Mouse (Mus musculus) megakaryocyte-erythroid progenitor cell, adult 5-6 weeks (primary cell): ENCODE results near the gene Ctsk. TPM values are rescaled to one million over a fixed set of nuclear protein-coding genes. Genes with fewer than 3 reads are reported as not detected.
"Not testable (repeated sequence)": the region's sequence is repeated elsewhere in the genome, so short reads cannot be mapped to it uniquely, and the experiment has no call there.

Experiments used
- ATAC-seq: replicated peaks from 2 replicates; pipeline ENCODE4 v1.8.0; 2016; ENCODE audit warnings: mild to moderate bottlenecking, inconsistent platforms; ENCODE audit not compliant: severe bottlenecking, poor library complexity, low FRiP score, low TSS enrichment
- total RNA-seq, 2 experiments: library from RNA; stranded (forward) in 1 of 2; stranded (reverse) in 1 of 2; fragments of 200-1000, 215-1000 nt in 1 of 2; fragments of >200 nt in 1 of 2; fragmentation: Nextera tagmentation in 1 of 2; gene quantifications; 2 replicates each; pipeline ENCODE4 v1.2.3; 2014 to 2017

Gene Ctsk
- total RNA-seq, 2 experiments from 2014 or later, result not detected

- no peak for ATAC-seq
These were observed 21.0 kb downstream of the Ctsk start for GRCm38 (mm10) chr3:95520100-95520499.

- no peak for ATAC-seq
These were observed 22.1 kb downstream of the Ctsk start for GRCm38 (mm10) chr3:95521168-95521567.

GRCm38 (mm10) chr3:95523662-95524061 lies 24.6 kb downstream of the Ctsk start:
- ATAC-seq, result no peak

- no peak for ATAC-seq
These were observed 25.6 kb downstream of the Ctsk start for GRCm38 (mm10) chr3:95524673-95525072.

GRCm38 (mm10) chr3:95526111-95526510 lies 27.1 kb downstream of the Ctsk start:
- ATAC-seq, result no peak

GRCm38 (mm10) chr3:95526622-95527211 lies 27.7 kb downstream of the Ctsk start, which contains the start of gene Ctss:
Gene Ctss, plus strand, starts transcription at chr3:95526786.
- ATAC-seq, result no peak

- no peak for ATAC-seq
These were observed 30.8 kb downstream of the Ctsk start for GRCm38 (mm10) chr3:95529814-95530213.

GRCm38 (mm10) chr3:95531025-95531424 lies 32.0 kb downstream of the Ctsk start:
- ATAC-seq, result 0 out of 2 replicates have a peak, but pooled peaks have one; percentile 47

- no peak for ATAC-seq
These were observed 34.3 kb downstream of the Ctsk start for GRCm38 (mm10) chr3:95533364-95533763.

GRCm38 (mm10) chr3:95534927-95535326 lies 35.9 kb downstream of the Ctsk start:
- ATAC-seq, result no peak

GRCm38 (mm10) chr3:95538936-95539335 lies 39.9 kb downstream of the Ctsk start:
- no peak for ATAC-seq

GRCm38 (mm10) chr3:95539837-95540236 lies 40.8 kb downstream of the Ctsk start:
- no peak for ATAC-seq

- ATAC-seq, result not testable (repeated sequence)
These were observed 42.1 kb downstream of the Ctsk start for GRCm38 (mm10) chr3:95541186-95541585.

- ATAC-seq, result no peak
These were observed 43.1 kb downstream of the Ctsk start for GRCm38 (mm10) chr3:95542171-95542570.

GRCm38 (mm10) chr3:95542981-95543380 lies 43.9 kb downstream of the Ctsk start:
- no peak for ATAC-seq

GRCm38 (mm10) chr3:95550176-95550575 lies 51.1 kb downstream of the Ctsk start:
- ATAC-seq, result no peak

- ATAC-seq, result no peak
These were observed 54.9 kb downstream of the Ctsk start for GRCm38 (mm10) chr3:95553986-95554385.

Other genes starting within 250 kb of the Ctsk start
- gene Bnipl, start 248.1 kb upstream of the Ctsk start, total RNA-seq (2014; fragmentation: Nextera tagmentation), result not detected in 2 replicates
- not detected in 2 replicates for gene Bnipl, start 248.1 kb upstream of the Ctsk start, total RNA-seq (2017)
- 36.8 and 46.9 TPM in 2 replicates for gene Mindy1, start 217.9 kb upstream of the Ctsk start, total RNA-seq (2014; fragmentation: Nextera tagmentation)
- gene Mindy1, start 217.9 kb upstream of the Ctsk start, total RNA-seq (2017), result 37.5 and 45.3 TPM in 2 replicates
- gene Prune1, start 217.2 kb upstream of the Ctsk start, total RNA-seq (2014; fragmentation: Nextera tagmentation), result 20.2 and 24.8 TPM in 2 replicates
- 10.1 and 14.6 TPM in 2 replicates for gene Prune1, start 217.2 kb upstream of the Ctsk start, total RNA-seq (2017)
- gene Anxa9, start 192.1 kb upstream of the Ctsk start, total RNA-seq (2014; fragmentation: Nextera tagmentation), result 25.5 and 35.5 TPM in 2 replicates
- gene Anxa9, start 192.1 kb upstream of the Ctsk start, total RNA-seq (2017), result 15.6 and 16.7 TPM in 2 replicates
- gene Cers2, start 184.5 kb upstream of the Ctsk start, total RNA-seq (2014; fragmentation: Nextera tagmentation), result 199 and 268 TPM in 2 replicates
- gene Cers2, start 184.5 kb upstream of the Ctsk start, total RNA-seq (2017), result 118 and 125 TPM in 2 replicates
- 58.7 and 67.9 TPM in 2 replicates for gene Setdb1, start 142.1 kb upstream of the Ctsk start, total RNA-seq (2014; fragmentation: Nextera tagmentation)
- 44.1 and 46.5 TPM in 2 replicates for gene Setdb1, start 142.1 kb upstream of the Ctsk start, total RNA-seq (2017)
- not detected in 2 replicates for gene 4930558C23Rik, start 96.4 kb upstream of the Ctsk start, total RNA-seq (2014; fragmentation: Nextera tagmentation)
- gene 4930558C23Rik, start 96.4 kb upstream of the Ctsk start, total RNA-seq (2017), result not detected in 2 replicates
- gene Arnt, start 64.9 kb upstream of the Ctsk start, total RNA-seq (2014; fragmentation: Nextera tagmentation), result 40.1 and 44.7 TPM in 2 replicates
- 15.3 and 30.4 TPM in 2 replicates for gene Arnt, start 64.9 kb upstream of the Ctsk start, total RNA-seq (2017)
- 0.28 TPM in 1 of 2 replicates, not detected in the other for gene Ctss, start 27.5 kb downstream of the Ctsk start, total RNA-seq (2014; fragmentation: Nextera tagmentation)
- 3.4 and 11.4 TPM in 2 replicates for gene Ctss, start 27.5 kb downstream of the Ctsk start, total RNA-seq (2017)
- gene Hormad1, start 60.4 kb downstream of the Ctsk start, total RNA-seq (2014; fragmentation: Nextera tagmentation), result not detected in 2 replicates
- not detected in 2 replicates for gene Hormad1, start 60.4 kb downstream of the Ctsk start, total RNA-seq (2017)
- 31.3 and 39.8 TPM in 2 replicates for gene Golph3l, start 89.7 kb downstream of the Ctsk start, total RNA-seq (2014; fragmentation: Nextera tagmentation)
- 29.2 and 48.4 TPM in 2 replicates for gene Golph3l, start 89.7 kb downstream of the Ctsk start, total RNA-seq (2017)
- 38.7 and 39.4 TPM in 2 replicates for gene Ensa, start 125.7 kb downstream of the Ctsk start, total RNA-seq (2014; fragmentation: Nextera tagmentation)
- 64.8 and 65.4 TPM in 2 replicates for gene Ensa, start 125.7 kb downstream of the Ctsk start, total RNA-seq (2017)
- 76.0 and 78.6 TPM in 2 replicates for gene Mcl1, start 159.5 kb downstream of the Ctsk start, total RNA-seq (2014; fragmentation: Nextera tagmentation)
- 107 and 132 TPM in 2 replicates for gene Mcl1, start 159.5 kb downstream of the Ctsk start, total RNA-seq (2017)
- 0.20 TPM in 1 of 2 replicates, not detected in the other for gene Adamtsl4, start 188.7 kb downstream of the Ctsk start, total RNA-seq (2014; fragmentation: Nextera tagmentation)
- gene Adamtsl4, start 188.7 kb downstream of the Ctsk start, total RNA-seq (2017), result not detected in 2 replicates
- 8.2 and 17.2 TPM in 2 replicates for gene Ecm1, start 240.3 kb downstream of the Ctsk start, total RNA-seq (2014; fragmentation: Nextera tagmentation)
- not detected in 2 replicates for gene Ecm1, start 240.3 kb downstream of the Ctsk start, total RNA-seq (2017)